Mouse (Mus musculus) layer of hippocampus, adult 11-12 months (tissue): ENCODE results near the gene Thegl.
A peak's percentile ranks its signal among the peaks of the same experiment; 100 is the strongest.
"Not testable (repeated sequence)": the region's sequence is repeated elsewhere in the genome, so short reads cannot be mapped to it uniquely, and the experiment has no call there.

Source experiments
- DNase-seq: peaks from one replicate; pipeline ENCODE4 v3.0.0; 2022; ENCODE audit warnings: low spot score

Thegl gene

GRCm38 (mm10) chr5:77015544-77016482 is at the start of gene Thegl:
Gene Thegl (plus strand): TSS chr5:77016023.
- peak; percentile 75 for DNase-seq

- DNase-seq, result no peak
Measured at GRCm38 (mm10) chr5:76969250-76969649, 46.6 kb upstream of the Thegl start.

- DNase-seq, result not testable (repeated sequence)
Measured at GRCm38 (mm10) chr5:76971115-76971514, 44.7 kb upstream of the Thegl start.

GRCm38 (mm10) chr5:76973488-76973887 is 42.3 kb upstream of the Thegl start:
- no peak for DNase-seq

GRCm38 (mm10) chr5:76974207-76974553 is 41.6 kb upstream of the Thegl start:
- DNase-seq, result no peak

- peak; percentile 81 for DNase-seq
Measured at GRCm38 (mm10) chr5:76974554-76975285, 41.1 kb upstream of the Thegl start, which contains the start of gene Srp72. Gene Srp72 (plus strand): TSS chr5:76974683.

- DNase-seq, result no peak
Measured at GRCm38 (mm10) chr5:76975736-76976135, 40.1 kb upstream of the Thegl start.

- no peak for DNase-seq
Measured at GRCm38 (mm10) chr5:76984015-76984414, 31.8 kb upstream of the Thegl start.

- no peak for DNase-seq
Measured at GRCm38 (mm10) chr5:76990789-76991188, 25.0 kb upstream of the Thegl start.

GRCm38 (mm10) chr5:76993174-76993814 is 22.5 kb upstream of the Thegl start:
- no peak for DNase-seq

- DNase-seq, result peak; percentile 33
Measured at GRCm38 (mm10) chr5:76998416-76998815, 17.4 kb upstream of the Thegl start.

- DNase-seq, result no peak
Measured at GRCm38 (mm10) chr5:77001192-77001591, 14.6 kb upstream of the Thegl start.

- DNase-seq, result no peak
Measured at GRCm38 (mm10) chr5:77004051-77004821, 11.6 kb upstream of the Thegl start, which contains the start of gene Arl9. Gene Arl9 (plus strand): TSS chr5:77004055.

GRCm38 (mm10) chr5:77010352-77010751 is 5.5 kb upstream of the Thegl start:
- DNase-seq, result no peak

GRCm38 (mm10) chr5:77011082-77011481 is 4.7 kb upstream of the Thegl start:
- no peak for DNase-seq

- no peak for DNase-seq
Measured at GRCm38 (mm10) chr5:77013171-77013570, 2.7 kb upstream of the Thegl start.

GRCm38 (mm10) chr5:77028034-77028433 is 12.2 kb downstream of the Thegl start:
- DNase-seq, result no peak

- DNase-seq, result peak; percentile 49
Measured at GRCm38 (mm10) chr5:77029735-77030134, 13.9 kb downstream of the Thegl start.

GRCm38 (mm10) chr5:77035101-77035500 is 19.3 kb downstream of the Thegl start:
- not testable (repeated sequence) for DNase-seq

GRCm38 (mm10) chr5:77038451-77038850 is 22.6 kb downstream of the Thegl start:
- DNase-seq, result no peak

- no peak for DNase-seq
Measured at GRCm38 (mm10) chr5:77039391-77039790, 23.6 kb downstream of the Thegl start.

GRCm38 (mm10) chr5:77044362-77044761 is 28.5 kb downstream of the Thegl start:
- no peak for DNase-seq
